ENCODE assay signal across 22 mouse cellular contexts in genomic region chr16:33289981-33290380, GRCm38 (mm10). TPM values are rescaled to one million over a fixed set of nuclear protein-coding genes. Genes with fewer than 3 reads are reported as not detected.
DNase-seq lines count a peak whose midpoint lies in the region; ATAC-seq and TF ChIP-seq lines count a peak whose summit lies in the region.
"Had no signal": no experiment of that assay in that cellular context is flagged by ENCODE, and none has a peak within 500 bp of the region (broad histone marks: within the 10 kb centered on the region; RNA-seq: fewer than 3 reads in every experiment).

No protein-coding gene starts in this region.

- DNase-seq in cerebellum, adult 11-12 months = peak; percentile 15
- peak; percentile 55 for DNase-seq in hindbrain, postnatal 0 days (ENCODE audit: low spot score)
- peak; percentile 53 for DNase-seq in midbrain, postnatal 0 days (ENCODE audit: low spot score)
- no peak for DNase-seq in midbrain, embryonic 10.5 days (ENCODE audit: low spot score)
- peak; percentile 42 to 54 for DNase-seq in cerebellum, postnatal 14 days
- DNase-seq: adrenal gland, postnatal 25 days; forebrain, postnatal 0 days; heart, adult 18-20 months; kidney, adult 9 months; layer of hippocampus, adult 9-11 months; thymus, postnatal 14 days had no signal

- H3K27me3 ChIP-seq in hindbrain, postnatal 0 days (ENCODE audit: insufficient read depth, low read length) = no peaks in the 10 kb centered on the region
- H3K27me3 ChIP-seq in hindbrain, embryonic 12.5 days = no peaks in the 10 kb centered on the region
- H3K27me3 ChIP-seq in midbrain, postnatal 0 days (ENCODE audit: insufficient read depth, low read length) = no peaks in the 10 kb centered on the region
- H3K27me3 ChIP-seq in midbrain, embryonic 10.5 days (ENCODE audit: low read depth, poor library complexity, severe bottlenecking) = no peaks in the 10 kb centered on the region
- H3K27me3 ChIP-seq in intestine, embryonic 15.5 days (replicated peaks) = no peaks in the 10 kb centered on the region
- H3K27me3 ChIP-seq: embryonic facial prominence, embryonic 12.5 days; heart, embryonic 13.5 days; hindbrain, embryonic 13.5 days; limb, embryonic 15.5 days; liver, embryonic 15.5 days; neural tube, embryonic 12.5 days had no signal

- H3K4me1 ChIP-seq in hindbrain, postnatal 0 days (ENCODE audit: insufficient read depth, low read length) = no peaks in the 10 kb centered on the region
- no peaks in the 10 kb centered on the region for H3K4me1 ChIP-seq in hindbrain, embryonic 12.5 days
- no peaks in the 10 kb centered on the region for H3K4me1 ChIP-seq in midbrain, postnatal 0 days (ENCODE audit: insufficient read depth, low read length)
- no peaks in the 10 kb centered on the region for H3K4me1 ChIP-seq in midbrain, embryonic 10.5 days
- H3K4me1 ChIP-seq in intestine, embryonic 15.5 days (replicated peaks) = no peaks in the 10 kb centered on the region
- H3K4me1 ChIP-seq: embryonic facial prominence, embryonic 12.5 days; heart, embryonic 13.5 days; hindbrain, embryonic 13.5 days; limb, embryonic 15.5 days; liver, embryonic 15.5 days; neural tube, embryonic 12.5 days had no signal

- H3K9me3 ChIP-seq in hindbrain, postnatal 0 days (ENCODE audit: low read length) = no peaks in the 10 kb centered on the region
- H3K9me3 ChIP-seq in hindbrain, embryonic 12.5 days (replicated peaks) = no peaks in the 10 kb centered on the region; the same call in 1 of the 2 replicates
- no peaks in the 10 kb centered on the region for H3K9me3 ChIP-seq in midbrain, postnatal 0 days (ENCODE audit: low read length)
- H3K9me3 ChIP-seq in midbrain, embryonic 10.5 days (replicated peaks) = peaks cover 12% of the 10 kb centered on the region
- H3K9me3 ChIP-seq in intestine, embryonic 15.5 days = no peaks in the 10 kb centered on the region
- H3K9me3 ChIP-seq: embryonic facial prominence, embryonic 12.5 days; liver, embryonic 15.5 days had no signal

- H3K36me3 ChIP-seq in hindbrain, postnatal 0 days (ENCODE audit: insufficient read depth, low read length) = peaks cover 70% of the 10 kb centered on the region
- peaks cover 83% of the 10 kb centered on the region for H3K36me3 ChIP-seq in hindbrain, embryonic 12.5 days
- peaks cover 50% of the 10 kb centered on the region for H3K36me3 ChIP-seq in midbrain, postnatal 0 days (ENCODE audit: insufficient read depth, low read length)
- H3K36me3 ChIP-seq in midbrain, embryonic 10.5 days = peaks cover 100% of the 10 kb centered on the region
- peaks cover 53% of the 10 kb centered on the region for H3K36me3 ChIP-seq in intestine, embryonic 15.5 days

- H3K4me2 ChIP-seq in hindbrain, postnatal 0 days (ENCODE audit: low read depth, low read length) = no peak overlapping the region
- H3K4me2 ChIP-seq in hindbrain, embryonic 12.5 days (replicated peaks) = no peak overlapping the region
- no peak overlapping the region for H3K4me2 ChIP-seq in midbrain, postnatal 0 days (ENCODE audit: low read depth, low read length, poor library complexity, severe bottlenecking)
- H3K4me2 ChIP-seq in intestine, embryonic 15.5 days (replicated peaks) = no peak overlapping the region
- H3K4me2 ChIP-seq: embryonic facial prominence, embryonic 12.5 days; heart, embryonic 13.5 days; hindbrain, embryonic 13.5 days; limb, embryonic 15.5 days; liver, embryonic 15.5 days; neural tube, embryonic 12.5 days had no signal

- ATAC-seq in cerebellum, adult (ENCODE audit: insufficient number of reproducible peaks, low FRiP score, low TSS enrichment) = no peak
- no peak for ATAC-seq in hindbrain, postnatal 0 days
- no peak for ATAC-seq in hindbrain, embryonic 12.5 days (ENCODE audit: low FRiP score)
- ATAC-seq in midbrain, postnatal 0 days (ENCODE audit: low FRiP score) = no peak
- ATAC-seq in intestine, embryonic 15.5 days = no peak
- ATAC-seq: forebrain, postnatal 0 days; lung, postnatal 0 days had no signal

- no peak overlapping the region for H3K9ac ChIP-seq in hindbrain, postnatal 0 days (replicated peaks; ENCODE audit: low read length)
- H3K9ac ChIP-seq in hindbrain, embryonic 12.5 days = no peak overlapping the region
- no peak overlapping the region for H3K9ac ChIP-seq in midbrain, postnatal 0 days (replicated peaks; ENCODE audit: low read length, poor library complexity, severe bottlenecking)
- H3K9ac ChIP-seq in intestine, embryonic 15.5 days = no peak overlapping the region
- H3K9ac ChIP-seq: embryonic facial prominence, embryonic 12.5 days; forebrain, postnatal 0 days; heart, embryonic 13.5 days; hindbrain, embryonic 13.5 days; limb, embryonic 15.5 days; liver, embryonic 15.5 days; neural tube, embryonic 12.5 days had no signal

- H3K4me3 ChIP-seq in hindbrain, postnatal 0 days (ENCODE audit: low read length) = no peak overlapping the region
- no peak overlapping the region for H3K4me3 ChIP-seq in hindbrain, embryonic 12.5 days
- no peak overlapping the region for H3K4me3 ChIP-seq in midbrain, postnatal 0 days (ENCODE audit: low read depth, low read length)
- no peak overlapping the region for H3K4me3 ChIP-seq in midbrain, embryonic 10.5 days
- no peak overlapping the region for H3K4me3 ChIP-seq in intestine, embryonic 15.5 days (replicated peaks)
- H3K4me3 ChIP-seq: embryonic facial prominence, embryonic 12.5 days; heart, embryonic 13.5 days; hindbrain, embryonic 13.5 days; limb, embryonic 15.5 days; liver, embryonic 15.5 days; neural tube, embryonic 12.5 days had no signal

- TF ChIP-seq CTCF in hindbrain, postnatal 0 days (IDR thresholded peaks at IDR 0.05; ENCODE audit: low read depth) = no peak
- no peak for TF ChIP-seq CTCF in midbrain, postnatal 0 days (IDR thresholded peaks at IDR 0.05)

- 67% methylated on average over 7 of the region's 7 CpGs for WGBS in hindbrain, postnatal 0 days
- 93% methylated on average over 7 of the region's 7 CpGs for WGBS in hindbrain, embryonic 12.5 days
- 83% methylated on average over 7 of the region's 7 CpGs for WGBS in midbrain, postnatal 0 days
- WGBS in midbrain, embryonic 10.5 days = 87% methylated on average over 7 of the region's 7 CpGs
- WGBS in intestine, embryonic 15.5 days = 83% methylated on average over 7 of the region's 7 CpGs

- no peak overlapping the region for H3K27ac ChIP-seq in hindbrain, postnatal 0 days
- no peak overlapping the region for H3K27ac ChIP-seq in hindbrain, embryonic 12.5 days
- no peak overlapping the region for H3K27ac ChIP-seq in midbrain, postnatal 0 days (ENCODE audit: low read depth, low read length)
- no peak overlapping the region for H3K27ac ChIP-seq in midbrain, embryonic 10.5 days (replicated peaks)
- H3K27ac ChIP-seq in intestine, embryonic 15.5 days = no peak overlapping the region
- H3K27ac ChIP-seq: embryonic facial prominence, embryonic 12.5 days; heart, embryonic 13.5 days; hindbrain, embryonic 13.5 days; limb, embryonic 15.5 days; liver, embryonic 15.5 days; macrophage; neural tube, embryonic 12.5 days had no signal

RNA-seq across cellular contexts. Expression of gene Snx4, which starts 38.7 kb away (rescaled TPM):
- total RNA-seq in hindbrain, postnatal 0 days (2014; rRNA removed) = 46.4 and 52.8 TPM in 2 replicates
- 99.4 and 103 TPM in 2 replicates for polyA plus RNA-seq in hindbrain, postnatal 0 days (2015; fragmentation: Nextera tagmentation; extraction: Ambion mirVana)
- 83.0 and 90.1 TPM in 2 replicates for polyA plus RNA-seq in hindbrain, embryonic 12.5 days (2016; fragmentation: Nextera tagmentation; extraction: Ambion mirVana)
- total RNA-seq in midbrain, postnatal 0 days (2014; rRNA removed) = 65.8 and 84.6 TPM in 2 replicates
- polyA plus RNA-seq in midbrain, postnatal 0 days (2015; fragmentation: Nextera tagmentation; extraction: Ambion mirVana) = 108 and 111 TPM in 2 replicates
- polyA plus RNA-seq in midbrain, embryonic 10.5 days (2016; fragmentation: Nextera tagmentation; extraction: Ambion mirVana) = 72.9 and 75.3 TPM in 2 replicates
- 80.2 and 82.5 TPM in 2 replicates for polyA plus RNA-seq in intestine, embryonic 15.5 days (2015; fragmentation: Nextera tagmentation; extraction: Ambion mirVana)
